Mouse (Mus musculus) frontal cortex, adult 2 months (tissue): ENCODE results near the gene Inafm1. TPM values are rescaled to one million over a fixed set of nuclear protein-coding genes. Genes with fewer than 3 reads are reported as not detected.
A peak's percentile ranks its signal among the peaks of the same experiment; 100 is the strongest.
"Not testable (repeated sequence)": the region's sequence is repeated elsewhere in the genome, so short reads cannot be mapped to it uniquely, and the experiment has no call there.

Experiments
- DNase-seq, 2 experiments: peaks; one replicate each; pipeline ENCODE4 v3.0.0; 2022; ENCODE audit warnings: low spot score in 1 of 2; ENCODE audit errors: extremely low spot score in 1 of 2
- polyA plus RNA-seq: library from polyadenylated mRNA; depleted of rRNA; stranded (reverse); fragments of >200 nt; gene quantifications from 2 replicates; pipeline ENCODE4 v1.2.3, GENCODE M21; 2012; rRNA removed

Gene Inafm1
- polyA plus RNA-seq, 1 experiment, result 57.6 TPM

DNA sequence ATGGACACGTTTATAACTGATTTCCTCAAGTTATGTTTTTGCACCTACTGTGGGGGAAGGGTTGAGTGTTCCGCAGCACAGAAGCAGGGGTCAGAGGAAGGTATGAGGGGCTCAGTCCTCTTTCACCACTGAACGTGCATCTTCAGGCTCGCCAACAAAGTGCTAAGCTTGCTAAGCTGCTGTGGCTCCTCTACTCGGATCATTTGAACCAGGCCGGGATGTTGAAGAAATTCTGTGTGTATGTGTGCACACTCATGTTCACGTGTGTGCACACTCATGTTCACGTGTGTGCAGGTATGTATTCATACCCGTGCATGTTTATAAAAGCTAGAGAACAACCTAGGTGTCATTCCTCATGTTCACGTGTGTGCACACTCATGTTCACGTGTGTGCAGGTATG is 7.6 kb downstream of the Inafm1 start:
- no peak for DNase-seq

DNA sequence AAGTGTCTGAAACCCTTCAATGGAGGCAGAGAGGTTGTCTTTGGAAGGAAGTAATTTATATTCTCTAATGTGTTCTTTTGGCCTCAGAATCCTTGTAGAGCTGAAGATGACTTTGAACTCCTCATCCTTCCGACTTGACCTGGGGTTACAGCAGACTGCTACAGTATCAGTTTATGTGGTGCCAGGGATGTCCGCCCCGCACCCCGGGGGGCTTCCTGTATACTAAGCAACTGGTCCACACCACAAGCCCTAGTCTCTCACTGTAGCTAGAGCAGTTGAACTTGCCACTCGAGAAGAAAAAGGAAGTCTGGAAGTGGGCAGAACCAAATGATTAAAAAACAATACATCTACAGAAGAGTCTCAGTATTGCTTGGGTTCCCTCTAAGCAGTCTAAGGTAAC is 9.6 kb downstream of the Inafm1 start:
- DNase-seq, result no peak

- DNase-seq, result peak in 1 of 2 experiments; percentile 90
Observed at GRCm38 (mm10) chr7:16263015-16263787, 10.2 kb downstream of the Inafm1 start.

- DNase-seq, result no peak
Observed at GRCm38 (mm10) chr7:16261097-16261496, 12.3 kb downstream of the Inafm1 start.

DNA sequence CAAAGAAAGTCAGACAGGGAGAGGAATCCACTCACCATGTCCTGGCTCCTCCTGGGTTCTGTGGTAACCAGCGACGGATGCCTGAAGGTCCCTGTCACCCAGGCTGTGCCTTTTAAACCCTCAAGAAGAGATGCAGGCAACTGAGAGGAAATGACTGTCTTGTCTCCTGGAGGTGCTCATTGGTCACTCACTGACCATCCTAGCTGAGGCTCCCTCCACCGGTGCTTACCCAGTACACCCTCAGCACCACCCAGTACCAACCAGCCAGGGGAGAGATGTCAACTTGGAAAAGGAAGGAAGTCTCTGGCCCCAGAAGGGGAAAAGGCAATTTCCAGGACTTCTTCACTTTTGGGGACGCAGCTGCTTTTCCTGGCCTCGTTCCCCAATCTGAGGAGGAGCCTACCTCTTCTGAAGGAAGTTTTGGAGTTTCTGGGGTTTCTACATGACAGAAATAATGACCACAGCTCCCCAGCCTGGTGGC is 14.3 kb downstream of the Inafm1 start, which contains the start of gene C5ar1:
Gene C5ar1 (minus strand): TSS at position 431 of the 481 bp plus-strand sequence.
- no peak for DNase-seq

DNA sequence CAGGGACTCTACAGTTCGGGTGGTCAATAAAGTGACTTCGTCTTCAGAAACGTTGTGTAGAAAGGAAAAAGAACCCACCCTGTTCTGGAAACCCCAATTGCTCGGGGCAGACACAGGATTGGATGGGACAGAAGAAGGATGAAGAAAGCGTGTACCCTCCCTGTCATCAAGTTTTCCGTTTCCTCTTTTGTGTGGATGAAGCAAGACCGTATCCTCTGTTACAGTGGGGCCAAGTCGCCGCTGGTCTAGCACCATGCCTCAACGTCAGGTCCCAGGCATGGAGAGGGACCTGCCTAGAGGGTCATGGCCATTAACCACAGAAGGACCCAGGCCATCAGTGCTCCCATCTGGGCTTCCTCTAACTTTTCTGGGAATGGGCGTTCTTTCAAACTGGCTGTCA is 15.6 kb downstream of the Inafm1 start:
- DNase-seq, result no peak

DNA sequence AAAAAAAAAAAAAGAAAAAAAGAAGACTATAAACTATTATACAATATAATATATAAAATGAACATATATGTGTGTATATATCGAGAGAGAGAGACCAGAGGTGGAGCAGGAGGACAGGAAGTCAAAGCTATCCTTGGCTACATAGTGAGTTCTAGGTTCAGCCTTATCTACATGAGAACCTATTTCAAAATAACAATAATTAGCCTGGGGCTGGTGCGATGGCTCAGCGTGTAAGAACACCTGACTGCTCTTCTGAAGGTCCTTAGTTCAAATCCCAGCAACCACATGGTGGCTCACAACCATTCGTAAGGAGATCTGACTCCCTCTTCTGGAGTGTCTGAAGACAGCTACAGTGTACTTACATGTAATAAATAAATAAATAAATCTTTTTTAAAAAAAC is 17.5 kb downstream of the Inafm1 start:
- not testable (repeated sequence) for DNase-seq

DNA sequence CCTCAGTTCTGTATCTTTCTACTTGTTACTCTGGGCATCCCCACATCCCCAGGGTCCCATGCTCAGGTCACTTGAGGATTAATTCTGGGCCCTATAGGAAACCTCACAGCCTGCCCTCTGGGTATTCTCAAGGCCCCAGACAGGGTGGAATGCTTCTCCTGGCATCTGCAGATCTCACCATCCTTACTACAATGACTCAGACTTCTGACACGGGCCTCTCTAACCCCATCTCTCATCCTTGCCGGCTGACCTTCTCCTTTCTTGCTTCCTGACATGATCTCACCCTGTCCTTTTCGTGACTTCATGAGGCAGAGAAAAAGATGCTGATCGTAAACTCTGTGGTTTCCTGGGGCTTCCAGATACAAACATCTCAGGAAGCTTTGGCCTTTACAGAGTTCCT is 19.2 kb downstream of the Inafm1 start:
- no peak for DNase-seq

GRCm38 (mm10) chr7:16250687-16251086 is 22.7 kb downstream of the Inafm1 start:
- no peak for DNase-seq

DNA sequence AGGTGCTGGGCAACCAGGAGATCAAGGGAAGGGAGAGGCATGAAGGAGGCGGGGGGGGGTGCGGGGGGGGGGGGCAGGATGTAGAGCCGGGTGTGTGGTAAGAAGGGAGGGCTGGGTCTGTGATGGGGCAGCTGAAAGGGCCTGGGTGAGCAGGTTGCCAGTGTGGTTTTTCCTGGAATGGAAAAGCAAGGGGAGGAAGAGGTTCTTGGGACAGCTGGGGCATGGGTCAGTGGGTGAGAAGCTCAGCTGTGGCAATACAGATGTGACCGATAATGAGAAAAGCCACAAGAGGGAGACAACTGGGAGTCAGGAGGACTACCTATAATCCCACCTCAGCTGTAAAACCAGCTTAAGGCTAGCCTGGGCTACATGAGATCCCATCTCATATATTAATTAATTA is 27.5 kb downstream of the Inafm1 start:
- DNase-seq, result no peak

DNA sequence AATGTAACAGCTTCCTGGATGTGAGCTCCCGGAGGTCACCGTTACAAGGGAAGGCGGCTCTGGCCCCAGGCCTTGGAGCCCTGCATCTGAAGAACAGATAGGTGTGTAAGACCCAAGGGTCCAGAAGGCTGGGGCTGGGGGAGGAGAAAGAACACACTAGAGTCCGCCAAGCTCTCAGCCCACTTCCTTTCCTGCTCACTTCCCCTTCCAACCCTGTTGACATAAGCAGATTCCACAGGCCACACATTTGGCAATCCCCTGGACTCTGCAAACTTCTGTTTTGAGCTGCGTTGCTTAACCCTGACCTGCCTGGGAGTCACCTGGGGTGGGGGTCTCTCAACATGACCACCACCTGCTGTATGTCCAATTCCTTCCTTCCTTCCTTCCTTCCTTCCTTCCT is 29.4 kb downstream of the Inafm1 start, which contains the start of gene C5ar2:
Gene C5ar2 (minus strand): TSS at position 88 of the 400 bp plus-strand sequence.
- DNase-seq, result peak in 1 of 2 experiments; percentile 15

GRCm38 (mm10) chr7:16242198-16242597 is 31.2 kb downstream of the Inafm1 start:
- no peak for DNase-seq

DNA sequence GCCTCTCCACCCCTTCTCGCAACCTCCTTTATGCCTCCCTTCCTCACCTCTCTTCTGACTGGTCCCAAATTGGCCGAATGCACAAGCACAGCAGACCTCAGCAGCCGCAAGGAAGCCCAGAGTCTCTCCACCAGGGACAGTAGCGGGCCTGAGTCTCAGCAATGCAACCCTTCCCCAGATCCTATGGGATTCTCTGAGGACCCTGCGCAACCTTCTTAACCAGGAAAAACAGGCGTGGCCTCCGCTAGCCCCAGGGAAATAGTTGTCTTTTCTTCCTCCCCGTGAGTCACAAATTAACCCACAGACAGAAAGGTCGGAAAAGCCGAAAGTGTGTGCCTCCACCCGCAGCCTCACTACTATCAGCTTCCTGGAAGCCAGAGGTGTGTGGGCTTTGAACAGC is 31.6 kb downstream of the Inafm1 start:
- no peak for DNase-seq

DNA sequence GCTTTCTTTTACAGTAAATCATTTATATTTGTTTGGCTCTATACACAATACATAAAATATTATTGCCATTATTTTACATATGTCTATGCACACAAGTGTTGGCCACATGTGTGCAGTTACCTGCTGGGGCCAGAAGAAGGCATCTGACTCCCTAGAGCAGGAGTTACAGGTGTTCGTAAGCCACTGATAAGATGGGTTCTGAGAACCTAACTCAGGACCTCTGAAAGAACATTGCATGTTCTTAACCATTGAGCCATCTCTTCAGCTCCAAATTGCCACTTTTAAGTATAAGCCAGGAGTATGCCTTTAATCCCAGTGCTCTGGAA is 32.5 kb downstream of the Inafm1 start:
- no peak for DNase-seq

DNA sequence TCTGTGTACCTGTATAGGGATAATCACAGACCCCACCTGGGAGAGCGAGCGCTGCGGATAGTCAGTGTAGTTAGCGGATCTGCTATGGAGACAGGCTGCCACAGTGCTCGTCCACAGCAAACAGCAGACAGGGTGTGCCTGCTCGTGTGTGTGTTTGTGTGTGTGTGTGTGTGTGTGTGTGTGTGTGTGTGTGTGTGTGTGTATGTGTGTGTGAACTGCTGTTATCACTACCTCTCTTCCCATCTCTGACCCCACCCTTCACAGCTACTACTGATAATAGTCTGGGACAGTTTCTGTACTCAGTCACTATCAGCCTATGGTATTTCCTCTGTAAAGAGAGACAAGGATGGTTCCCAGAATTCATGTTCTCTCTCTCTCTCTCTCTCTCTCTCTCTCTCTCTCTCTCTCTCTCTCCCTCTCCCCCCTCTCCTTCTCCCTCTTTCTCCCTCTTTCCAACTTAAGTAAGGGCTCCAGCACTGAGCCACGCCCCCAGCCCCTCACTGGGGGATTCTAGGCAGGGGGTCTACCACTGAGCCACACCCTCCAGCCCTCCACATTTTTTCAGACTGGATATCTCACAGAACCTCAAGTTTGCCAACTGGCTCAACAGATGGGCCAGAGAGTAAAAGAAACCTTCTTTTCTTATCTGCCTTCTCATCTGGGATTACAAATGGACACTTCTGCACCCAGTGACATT is 33.0 kb downstream of the Inafm1 start:
- no peak for DNase-seq

DNA sequence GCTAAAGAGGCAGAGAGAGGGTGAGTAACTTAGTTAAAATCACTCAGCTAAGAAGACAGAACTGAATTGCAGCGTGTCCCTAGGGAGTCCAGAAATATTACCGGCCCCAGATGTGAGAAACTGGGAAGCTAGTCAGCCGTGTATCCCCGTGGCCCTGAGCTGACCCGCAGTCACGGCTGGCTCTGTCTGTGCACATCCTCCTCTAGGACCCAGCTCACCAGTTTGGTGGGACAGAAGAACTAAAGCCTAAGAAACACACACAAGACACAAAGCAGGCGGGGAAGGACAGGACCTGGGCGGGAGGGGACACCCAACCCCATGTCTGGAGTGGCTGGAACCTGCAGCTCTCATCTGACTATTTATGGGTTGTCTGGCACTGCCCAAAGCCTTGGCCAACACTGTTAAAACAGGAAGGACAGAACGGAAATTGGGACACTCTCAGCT is 33.8 kb downstream of the Inafm1 start:
- no peak for DNase-seq

- DNase-seq, result no peak
Observed at GRCm38 (mm10) chr7:16229869-16230268, 43.5 kb downstream of the Inafm1 start.

Other genes starting within 250 kb of the Inafm1 start
- 10.2 and 10.6 TPM in 2 replicates for gene Bicra, start 225.7 kb downstream of the Inafm1 start, polyA plus RNA-seq
- 0.40 and 0.42 TPM in 2 replicates for gene Zfp541, start 211.8 kb downstream of the Inafm1 start, polyA plus RNA-seq
- gene Napa, start 175.2 kb downstream of the Inafm1 start, polyA plus RNA-seq, result 368 and 442 TPM in 2 replicates
- gene Kptn, start 153.7 kb downstream of the Inafm1 start, polyA plus RNA-seq, result 50.7 and 58.1 TPM in 2 replicates
- 122 and 124 TPM in 2 replicates for gene Slc8a2, start 143.8 kb downstream of the Inafm1 start, polyA plus RNA-seq
- gene Meis3, start 98.5 kb downstream of the Inafm1 start, polyA plus RNA-seq, result 83.7 and 85.4 TPM in 2 replicates
- gene Dhx34, start 51.6 kb downstream of the Inafm1 start, polyA plus RNA-seq, result 11.9 and 12.5 TPM in 2 replicates
- 0.56 and 0.67 TPM in 2 replicates for gene C5ar2, start 29.5 kb downstream of the Inafm1 start, polyA plus RNA-seq
- gene C5ar1, start 14.1 kb downstream of the Inafm1 start, polyA plus RNA-seq, result 1.2 and 1.3 TPM in 2 replicates
- gene Ccdc9, start 13.2 kb upstream of the Inafm1 start, polyA plus RNA-seq, result 91.2 and 91.4 TPM in 2 replicates
- gene Bbc3, start 34.8 kb upstream of the Inafm1 start, polyA plus RNA-seq, result 17.1 and 18.2 TPM in 2 replicates
- 99.8 and 114 TPM in 2 replicates for gene Sae1, start 114.2 kb upstream of the Inafm1 start, polyA plus RNA-seq
- gene Zc3h4, start 127.3 kb upstream of the Inafm1 start, polyA plus RNA-seq, result 38.9 and 40.0 TPM in 2 replicates
- gene Tmem160, start 179.2 kb upstream of the Inafm1 start, polyA plus RNA-seq, result 84.3 and 91.7 TPM in 2 replicates
- gene Npas1, start 204.1 kb upstream of the Inafm1 start, polyA plus RNA-seq, result 7.8 and 10.1 TPM in 2 replicates